Mouse (Mus musculus): ENCODE results near the gene Olfr1324.
"Not testable (repeated sequence)": the region's sequence is repeated elsewhere in the genome, so short reads cannot be mapped to it uniquely, and the experiment has no call there.

Olfr1324 gene

DNA sequence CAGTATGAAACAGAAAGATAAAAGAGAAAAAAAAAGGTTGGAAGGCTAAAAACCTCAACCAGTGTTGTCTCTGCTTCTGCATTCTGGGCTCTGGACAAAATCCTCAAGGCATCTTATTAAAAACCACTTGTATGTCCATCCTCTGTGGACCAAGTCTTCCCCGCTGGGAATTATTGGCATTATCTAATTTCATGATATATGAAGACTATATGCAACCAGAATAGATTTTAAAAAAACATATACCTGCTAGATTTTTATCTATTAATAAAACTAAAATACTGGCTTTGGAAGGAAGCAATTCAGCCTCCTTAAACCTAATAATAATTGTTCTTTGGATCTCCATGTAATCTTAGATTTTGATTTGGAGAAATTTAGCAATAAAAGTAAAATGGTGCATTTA lies at the start of gene Olfr1324:
Gene Olfr1324, minus strand, starts transcription at position 101 of the 400 bp plus-strand sequence.
- DNase-seq (ENCODE audit: low read depth, low spot score), result no peak

DNA sequence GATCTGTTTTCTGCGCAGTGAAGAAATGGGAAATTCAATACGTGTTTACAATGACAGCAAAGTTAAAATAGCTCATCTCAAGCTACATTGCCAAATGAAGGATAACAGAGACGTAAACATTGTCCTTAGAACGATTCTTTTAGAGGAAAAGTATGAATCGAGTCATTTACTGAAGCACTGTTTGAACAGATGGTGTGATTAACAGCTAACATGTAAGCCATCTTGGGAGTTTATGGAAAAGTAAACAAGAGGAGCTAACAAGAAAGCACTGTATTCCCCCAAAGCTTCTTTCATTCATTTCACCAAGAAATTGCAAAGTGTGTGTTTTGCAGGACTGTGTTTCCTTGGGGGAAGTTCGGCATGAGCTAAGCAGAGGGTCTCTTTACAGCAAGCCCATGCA lies 42.0 kb upstream of the Olfr1324 start:
- DNase-seq (ENCODE audit: low read depth, low spot score), result not testable (repeated sequence)

DNA sequence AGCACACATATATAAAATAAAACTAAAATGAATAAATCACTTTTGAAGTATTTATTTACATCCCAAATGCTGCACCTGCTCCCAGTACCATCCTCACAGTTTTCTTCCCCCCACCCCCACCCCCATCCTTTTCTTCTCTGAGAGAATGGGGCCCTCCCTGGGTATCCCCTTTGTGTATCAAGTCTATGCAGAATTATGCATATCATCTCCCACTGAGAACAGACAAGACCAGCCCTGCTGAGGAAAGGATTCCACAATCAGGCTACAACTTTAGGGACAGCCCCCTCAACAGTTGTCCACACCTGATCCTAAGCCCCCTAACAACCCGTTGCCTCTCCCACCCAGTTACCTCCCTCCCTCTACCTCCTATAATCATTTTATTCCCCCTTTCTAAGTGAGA lies 27.8 kb upstream of the Olfr1324 start:
- DNase-seq (ENCODE audit: low read depth, low spot score), result no peak

DNA sequence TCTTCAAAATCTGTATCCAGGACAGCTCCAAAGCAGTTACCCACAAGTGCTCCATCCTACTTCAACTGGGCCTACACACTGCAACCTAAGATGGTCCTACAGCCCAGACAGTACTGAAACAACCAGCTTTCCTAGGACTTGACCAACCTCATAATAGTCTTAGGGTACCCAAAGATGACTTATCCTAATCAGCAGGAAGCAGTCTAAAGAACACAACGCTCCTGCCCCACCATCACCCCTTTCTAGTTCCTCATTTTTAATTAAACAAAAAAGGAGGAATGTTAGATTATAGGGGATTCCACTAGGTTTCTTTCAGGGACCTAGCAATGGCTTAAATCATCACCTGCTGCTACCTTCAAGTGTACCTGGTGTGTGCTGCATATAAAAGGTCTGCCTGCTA lies 15.1 kb upstream of the Olfr1324 start:
- DNase-seq (ENCODE audit: low read depth, low spot score), result no peak

DNA sequence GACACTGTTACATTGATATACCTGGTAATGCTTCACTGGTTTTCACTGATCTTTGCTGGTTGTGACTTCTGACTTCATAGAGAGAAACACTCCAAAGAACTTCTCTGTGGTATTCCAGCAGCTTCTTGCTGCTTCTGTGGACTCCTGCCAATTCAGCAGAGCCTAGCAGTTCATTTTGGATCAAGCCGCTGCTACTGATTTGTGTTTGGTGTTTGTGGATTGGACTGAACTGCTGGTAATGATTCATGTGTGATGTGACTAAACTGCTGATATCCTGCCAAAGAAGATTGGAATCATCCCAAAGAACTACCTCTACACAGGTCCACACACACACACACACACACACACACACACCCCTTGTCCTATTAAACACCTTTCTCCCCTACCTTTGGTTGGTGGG lies 14.4 kb upstream of the Olfr1324 start:
- no peak for DNase-seq (ENCODE audit: low read depth, low spot score)

DNA sequence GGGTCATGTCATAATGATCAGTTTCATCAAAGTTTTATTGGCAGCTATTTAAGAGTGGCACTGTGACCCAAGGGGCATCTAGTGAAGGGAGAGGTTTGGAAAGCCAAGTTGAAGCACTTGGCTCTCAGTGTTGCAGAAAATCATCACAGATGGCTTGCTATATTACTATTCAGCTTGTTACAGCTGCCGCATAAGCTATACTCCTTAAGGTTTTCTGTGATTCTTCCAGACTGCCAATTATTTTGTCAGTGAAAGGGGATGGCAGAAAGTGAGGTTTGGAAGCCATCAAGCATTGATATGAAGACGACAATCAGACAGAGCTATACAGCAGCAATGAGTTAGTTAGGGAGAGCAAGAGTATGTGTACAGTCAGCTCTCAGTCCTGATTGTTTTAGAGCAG lies 4.2 kb upstream of the Olfr1324 start:
- no peak for DNase-seq (ENCODE audit: low read depth, low spot score)

DNA sequence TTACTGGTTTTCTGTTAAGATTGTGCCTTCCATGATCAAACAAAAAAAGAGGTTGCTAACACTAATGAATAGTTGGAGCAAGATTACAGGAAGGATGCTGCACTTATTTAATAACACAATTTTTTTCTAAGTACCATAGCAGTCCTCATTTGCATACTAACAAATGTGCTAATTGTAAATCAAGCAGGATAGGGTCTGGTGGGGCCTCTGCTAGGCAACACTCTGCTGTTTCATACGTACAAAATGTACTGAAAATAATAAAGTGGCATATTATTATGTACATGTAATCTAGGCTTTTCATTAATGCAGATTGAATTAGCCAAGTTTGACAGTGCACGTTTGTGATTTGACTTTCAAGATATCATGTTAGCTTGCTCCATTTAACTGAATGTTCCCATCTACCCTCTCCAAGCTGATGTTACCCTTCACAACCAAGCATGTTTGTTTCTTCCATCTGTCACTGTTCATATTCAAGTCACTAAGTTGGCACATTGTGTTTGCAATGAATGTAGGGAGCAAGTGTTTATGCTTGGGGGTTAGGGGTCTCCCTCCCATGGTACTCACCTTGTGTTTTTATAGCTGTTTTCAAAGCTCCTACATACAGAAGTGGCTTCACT lies 478 bp downstream of the Olfr1324 start:
- DNase-seq (ENCODE audit: low read depth, low spot score), result no peak

DNA sequence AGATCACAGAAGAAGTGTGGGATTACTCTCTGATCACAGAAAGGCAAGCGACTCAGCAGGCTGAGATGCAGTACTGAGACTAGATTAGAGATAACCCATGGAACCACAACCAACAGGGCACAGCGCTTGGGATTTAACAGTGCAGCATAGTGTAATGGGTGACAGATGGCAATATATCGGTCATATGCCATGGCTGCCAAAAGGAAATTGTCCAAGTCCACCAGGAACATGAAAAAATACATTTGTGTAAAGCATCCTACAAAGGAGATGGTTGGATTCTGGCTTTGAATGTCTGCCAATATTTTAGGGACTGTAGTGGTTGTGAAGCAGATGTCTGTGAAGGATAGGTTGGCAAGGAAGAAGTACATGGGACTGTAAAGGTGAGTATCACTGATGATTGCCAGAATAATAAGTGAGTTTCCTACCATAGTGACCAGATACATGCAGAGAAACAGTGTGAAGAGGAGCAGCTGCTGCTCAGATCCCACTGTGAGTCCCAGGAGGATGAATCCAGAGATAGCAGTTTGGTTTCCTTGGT lies 2.3 kb downstream of the Olfr1324 start:
- DNase-seq (ENCODE audit: low read depth, low spot score), result no peak

DNA sequence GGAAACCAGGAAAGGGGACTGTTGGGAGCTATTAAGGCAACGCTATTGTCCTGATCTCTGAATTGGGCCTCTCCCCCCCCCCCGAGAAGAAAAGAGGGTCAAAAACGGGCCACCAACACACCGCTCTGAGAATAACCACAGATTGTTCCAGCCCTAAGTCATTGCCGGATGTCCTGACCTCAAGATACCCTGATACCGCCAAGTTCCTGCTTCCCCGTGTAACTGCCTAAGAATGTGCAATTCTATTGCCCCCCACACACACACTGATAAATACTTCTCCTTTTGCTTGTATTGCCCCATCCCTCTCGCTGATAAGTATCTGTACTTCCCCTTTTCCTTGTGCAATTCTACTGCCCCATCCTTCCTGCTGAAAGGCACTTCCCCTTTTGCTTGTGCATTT lies 17.9 kb downstream of the Olfr1324 start:
- DNase-seq (ENCODE audit: low read depth, low spot score), result not testable (repeated sequence)

DNA sequence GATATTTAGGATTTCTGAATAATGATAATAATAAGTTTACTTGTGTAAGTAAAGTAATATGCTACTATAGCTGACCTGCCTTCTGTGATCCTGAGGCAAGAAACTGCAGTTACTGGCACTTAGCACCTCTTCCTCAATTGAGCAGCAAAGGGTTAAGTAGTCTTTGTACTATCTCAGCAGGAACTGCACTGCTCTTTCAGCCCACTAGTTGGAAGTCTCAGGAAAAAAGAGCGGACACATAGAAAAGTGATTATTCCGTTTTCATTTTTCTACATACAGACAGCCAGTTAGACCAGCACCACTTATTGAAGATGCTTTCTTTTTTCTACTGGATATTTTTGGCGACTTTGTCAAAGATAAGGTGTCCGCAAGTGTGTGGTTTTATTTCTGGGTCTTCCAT lies 37.7 kb downstream of the Olfr1324 start:
- not testable (repeated sequence) for DNase-seq (ENCODE audit: low read depth, low spot score)

DNA sequence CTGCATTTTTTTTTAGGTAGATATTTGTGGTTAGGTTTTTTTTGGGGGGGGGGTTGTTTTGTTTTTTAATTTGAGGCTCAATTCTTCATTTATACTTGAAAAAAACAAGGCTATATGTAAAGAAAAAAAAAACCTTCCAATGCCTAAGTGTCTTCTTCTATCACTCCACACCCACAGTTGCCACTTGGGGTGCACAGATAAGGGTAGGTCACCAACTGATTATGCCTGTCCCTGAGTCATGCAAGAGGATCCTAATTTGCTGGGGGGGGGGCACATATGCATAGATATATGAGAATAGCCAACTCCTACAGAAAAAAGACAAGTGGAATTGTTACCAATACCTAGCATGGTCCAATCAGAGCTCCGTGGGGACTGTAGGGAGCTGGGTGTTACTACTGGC lies 53.3 kb downstream of the Olfr1324 start:
- DNase-seq (ENCODE audit: low read depth, low spot score), result no peak

Data from retina, postnatal 7 days (tissue).